Mouse (Mus musculus) forebrain, embryonic 16.5 days (tissue): ENCODE measurements around the gene Elmo1. TPM values are rescaled to one million over a fixed set of nuclear protein-coding genes. Genes with fewer than 3 reads are reported as not detected.

Source experiments
- ATAC-seq: fragments of 200-750 bp; cut with Nextera tagmentation; 2 replicates; pipeline ENCODE4 v1.8.0; 2017; ENCODE audit warnings: mild to moderate bottlenecking, moderate library complexity
- H3K27ac ChIP-seq: fragments of 300-500 bp; sonication (generic); 2 replicates; pipeline ENCODE4 v1.5.1; 2014; ENCODE audit warnings: low read length, control low read depth
- H3K27me3 ChIP-seq: fragments of 300-500 bp; sonication (generic); replicated peaks from 2 replicates; pipeline ENCODE4 v1.6.1; 2014; ENCODE audit warnings: low read length; ENCODE audit not compliant: control insufficient read depth, insufficient read depth
- H3K36me3 ChIP-seq: fragments of 300-500 bp; sonication (generic); 2 replicates; pipeline ENCODE4 v1.6.1; 2014; ENCODE audit not compliant: control insufficient read depth, insufficient read depth
- H3K4me1 ChIP-seq: fragments of 300-500 bp; sonication (generic); replicated peaks from 2 replicates; pipeline ENCODE4 v1.6.1; 2014; ENCODE audit warnings: low read length; ENCODE audit not compliant: control insufficient read depth, insufficient read depth
- H3K4me2 ChIP-seq: fragments of 300-500 bp; sonication (generic); 2 replicates; pipeline ENCODE4 v1.6.1; 2014; ENCODE audit warnings: mild to moderate bottlenecking, low read length, control low read depth
- H3K4me3 ChIP-seq: fragments of 300-500 bp; sonication (generic); replicated peaks from 2 replicates; pipeline ENCODE4 v1.5.1; 2014; ENCODE audit warnings: mild to moderate bottlenecking, low read length, control low read depth
- H3K9ac ChIP-seq: fragments of 300-500 bp; sonication (generic); replicated peaks from 2 replicates; pipeline ENCODE4 v1.6.1; 2014; ENCODE audit warnings: low read depth, low read length, control low read depth
- H3K9me3 ChIP-seq: fragments of 300-500 bp; sonication (generic); 2 replicates; pipeline ENCODE4 v1.6.1; 2016; ENCODE audit warnings: low read length; ENCODE audit not compliant: control insufficient read depth
- WGBS: fragments of 180-500 bp; shearing (Covaris S2); extraction: QIAGEN DNeasy Blood & Tissue Kit; methylation state at CpG from one replicate; pipeline ENCODE4 v1.1.7; 2014; 5-methylcytosine and 5-hydroxymethylcytosine counted together
- polyA plus RNA-seq: library from polyadenylated mRNA; unstranded; fragments of >200 nt; fragmentation: Nextera tagmentation; extraction: Ambion mirVana; gene quantifications from 2 replicates; pipeline ENCODE4 v1.2.1, GENCODE M21; 2015

The Elmo1 gene
- polyA plus RNA-seq, 1 experiment from 2014 or later, result 42.4 TPM

DNA sequence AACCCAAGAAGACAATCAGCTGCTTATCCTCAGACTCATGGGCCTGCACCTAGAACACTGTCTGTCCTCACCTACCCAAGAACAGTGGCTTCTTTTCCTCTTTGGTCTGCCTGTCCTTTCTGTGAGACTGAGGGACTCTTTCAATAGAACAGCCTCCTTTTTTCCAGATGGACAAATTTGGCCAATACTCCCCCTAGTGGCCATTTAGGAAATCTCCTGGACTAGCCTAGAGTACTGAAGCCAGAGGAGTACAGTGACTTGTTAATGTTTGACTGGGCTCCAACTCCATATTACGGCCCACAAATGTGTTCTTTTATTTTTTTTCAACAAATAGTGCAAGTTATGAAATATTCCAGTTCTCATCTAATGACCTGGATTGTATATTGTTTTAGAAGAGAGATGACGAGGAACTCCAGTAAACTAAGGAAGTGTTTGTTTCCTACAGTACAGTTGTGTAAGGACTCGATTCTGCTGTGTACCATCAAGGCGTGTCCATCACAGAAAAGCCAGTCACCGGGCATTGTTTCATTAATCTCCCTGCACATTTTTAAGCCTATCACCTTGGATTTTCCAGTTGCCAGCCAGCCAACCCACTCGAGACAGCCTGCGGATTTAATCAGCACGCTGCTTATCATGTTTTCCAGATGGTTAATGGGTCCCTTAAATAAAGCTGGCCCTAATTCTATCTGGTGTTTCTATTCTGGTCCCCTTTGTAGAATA is 399.5 kb downstream of the Elmo1 start:
- Histone ChIP-seq H3K27me3 (no peaks in the 10 kb centered on the region), H3K9ac (no peak overlapping the region), H3K4me1 (peaks cover 3% of the 10 kb centered on the region; the same call in 1 of the 2 replicates), H3K27ac (no peak overlapping the region), H3K36me3 (no peaks in the 10 kb centered on the region), H3K4me3 (no peak overlapping the region), H3K9me3 (no peaks in the 10 kb centered on the region), H3K4me2 (no peak overlapping the region)
- ATAC-seq, result peak; percentile 65
- 72% methylated on average over 8 of the region's 8 CpGs for WGBS

DNA sequence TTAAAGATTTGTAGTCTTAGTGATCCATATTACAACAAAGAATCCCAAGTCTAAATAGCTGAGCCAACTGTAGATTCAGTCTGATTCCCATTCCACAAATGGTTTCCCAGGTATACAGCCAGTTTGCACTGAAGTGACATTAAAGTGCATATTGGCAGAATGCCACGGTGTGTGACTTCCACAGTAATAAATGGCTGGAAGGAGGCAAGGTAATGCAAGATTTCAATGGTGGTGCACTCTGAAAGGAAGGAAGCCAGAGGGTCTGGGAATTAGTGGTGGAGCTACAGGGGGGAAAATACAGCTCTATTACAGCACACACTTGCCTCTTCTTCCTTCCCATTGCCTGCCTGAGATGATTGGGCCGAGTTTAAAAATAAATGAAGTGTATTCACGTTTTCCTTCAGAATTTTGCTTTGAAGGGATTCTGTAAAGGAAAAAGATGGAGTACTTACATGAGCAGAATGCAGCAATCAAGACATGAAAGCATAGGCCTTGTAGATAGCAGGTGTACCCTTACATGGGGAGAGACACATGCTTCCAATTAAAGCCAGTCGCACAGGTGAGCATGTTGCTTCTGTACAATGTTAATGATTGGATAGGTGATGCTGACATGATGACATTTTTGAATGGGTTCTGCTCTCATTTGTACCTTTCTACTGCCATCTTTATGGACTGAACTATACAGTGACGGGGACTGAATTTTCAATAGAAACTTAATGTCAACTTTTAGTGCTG is 400.6 kb downstream of the Elmo1 start:
- Histone ChIP-seq H3K4me1 (peaks cover 3% of the 10 kb centered on the region; the same call in 1 of the 2 replicates), H3K4me3 (no peak overlapping the region), H3K4me2 (no peak overlapping the region), H3K9ac (no peak overlapping the region), H3K9me3 (no peaks in the 10 kb centered on the region), H3K27ac (no peak overlapping the region), H3K27me3 (no peaks in the 10 kb centered on the region), H3K36me3 (no peaks in the 10 kb centered on the region)
- ATAC-seq, result 0 out of 2 replicates have a peak, but pooled peaks have one; percentile 37
- WGBS, result 84% methylated on average over 5 of the region's 5 CpGs

DNA sequence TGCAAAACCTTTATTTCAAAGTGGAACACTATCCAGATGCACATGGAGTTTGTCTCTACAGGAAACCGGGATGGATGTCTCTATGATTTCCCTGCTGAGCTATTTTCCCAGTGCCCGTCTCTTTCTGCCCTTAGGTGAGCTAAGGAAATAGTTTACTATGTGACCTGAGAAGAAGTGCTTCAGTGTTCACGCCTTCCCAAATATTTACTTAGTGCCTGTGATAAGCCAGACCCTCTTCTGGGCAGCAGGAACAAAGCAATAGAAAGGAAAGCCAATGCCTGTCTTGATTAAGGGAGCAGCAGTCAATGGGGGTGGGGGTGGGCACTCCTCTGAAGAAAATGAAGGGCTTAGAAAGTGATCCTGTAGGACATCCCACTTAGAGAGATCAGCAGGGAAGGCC is 401.3 kb downstream of the Elmo1 start:
- no peak overlapping the region for H3K4me2 ChIP-seq
- H3K27me3 ChIP-seq, result no peaks in the 10 kb centered on the region
- ATAC-seq, result no peak
- peaks cover 3% of the 10 kb centered on the region; the same call in 1 of the 2 replicates for H3K4me1 ChIP-seq
- H3K4me3 ChIP-seq, result no peak overlapping the region
- H3K9ac ChIP-seq, result no peak overlapping the region
- WGBS, result 76% methylated on average over 3 of the region's 3 CpGs
- H3K9me3 ChIP-seq, result no peaks in the 10 kb centered on the region
- no peak overlapping the region for H3K27ac ChIP-seq
- no peaks in the 10 kb centered on the region for H3K36me3 ChIP-seq

DNA sequence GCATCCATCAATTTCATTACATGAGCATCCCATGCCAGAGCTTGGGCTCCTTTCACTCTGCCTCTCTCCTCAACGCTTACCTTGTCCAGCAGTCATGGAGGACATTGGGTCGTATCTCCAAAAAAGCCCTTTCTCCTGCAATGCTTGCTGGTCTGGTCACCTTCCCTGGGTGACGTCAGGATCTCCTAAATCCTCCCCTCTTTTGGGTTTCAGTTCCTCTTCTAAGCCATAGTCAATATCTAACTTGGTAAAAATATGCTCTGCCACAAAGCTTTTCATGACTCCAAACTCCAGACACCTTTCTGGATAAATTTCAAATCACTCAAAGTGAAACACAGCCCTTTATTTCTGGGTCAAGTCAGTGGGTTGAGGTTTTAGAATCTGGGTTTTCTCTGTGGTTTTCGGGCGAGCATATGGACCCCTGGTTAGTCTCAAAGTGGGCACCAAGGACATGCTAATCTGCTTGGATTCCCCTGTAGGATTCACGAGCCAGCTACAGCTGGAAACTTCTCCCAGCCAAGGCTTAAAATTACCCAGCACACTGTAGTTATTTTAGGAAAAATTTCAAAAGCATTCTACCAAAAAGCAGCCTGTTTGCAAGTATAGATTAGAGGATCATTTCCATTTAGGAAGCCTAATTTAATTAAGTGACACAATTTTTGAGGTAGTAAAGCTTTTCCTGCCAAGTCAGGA is 403.8 kb downstream of the Elmo1 start:
- H3K9me3 ChIP-seq, result no peaks in the 10 kb centered on the region
- no peaks in the 10 kb centered on the region for H3K27me3 ChIP-seq
- no peaks in the 10 kb centered on the region for H3K36me3 ChIP-seq
- peaks cover 3% of the 10 kb centered on the region; the same call in 1 of the 2 replicates for H3K4me1 ChIP-seq
- H3K9ac ChIP-seq, result no peak overlapping the region
- no peak overlapping the region for H3K4me3 ChIP-seq
- H3K4me2 ChIP-seq, result no peak overlapping the region
- no peak overlapping the region for H3K27ac ChIP-seq
- no peak for ATAC-seq
- 75% methylated on average over 6 of the region's 6 CpGs for WGBS

DNA sequence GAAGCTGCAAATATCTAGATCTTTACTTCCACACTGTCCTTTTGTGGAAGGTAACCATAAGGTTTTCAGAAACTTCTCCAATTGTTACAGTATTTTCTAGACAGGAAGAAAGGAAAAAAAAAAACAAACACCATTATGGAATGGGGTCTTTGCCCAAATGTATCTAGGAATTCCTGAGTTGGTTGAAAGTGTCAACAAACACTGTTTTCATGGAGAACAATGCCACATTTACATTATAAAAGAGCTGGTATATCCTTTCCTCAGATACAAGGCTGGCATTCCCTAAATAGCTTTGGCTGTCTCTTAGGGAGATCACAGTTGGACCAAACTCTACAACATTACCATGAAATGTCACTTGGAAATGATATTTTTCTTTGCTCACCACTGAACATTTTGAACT is 411.5 kb downstream of the Elmo1 start:
- Histone ChIP-seq H3K27ac (no peak overlapping the region), H3K27me3 (no peaks in the 10 kb centered on the region), H3K36me3 (no peaks in the 10 kb centered on the region), H3K4me3 (no peak overlapping the region), H3K9me3 (no peaks in the 10 kb centered on the region), H3K4me2 (no peak overlapping the region), H3K9ac (no peak overlapping the region), H3K4me1 (peaks cover 2% of the 10 kb centered on the region; the same call in 1 of the 2 replicates)
- no peak for ATAC-seq

DNA sequence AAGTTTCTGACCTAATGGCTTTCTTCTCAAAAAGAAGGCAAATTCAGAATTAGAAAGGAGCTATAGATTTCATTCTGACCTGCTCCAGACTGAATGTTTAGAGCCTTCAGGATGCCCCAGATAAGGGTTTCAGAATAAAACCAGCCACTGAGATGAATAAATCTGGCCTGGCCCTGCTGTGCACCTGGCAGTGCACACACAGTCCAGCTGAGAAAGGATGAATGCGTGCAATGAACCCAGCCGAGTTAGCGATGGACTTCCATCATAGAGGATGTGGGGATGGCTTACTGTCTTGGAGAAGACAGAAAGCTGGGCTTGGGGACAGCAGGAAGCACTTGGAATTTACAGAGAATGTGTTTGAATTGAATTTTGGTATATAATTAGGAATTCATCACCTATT is 413.0 kb downstream of the Elmo1 start:
- H3K27me3 ChIP-seq, result no peaks in the 10 kb centered on the region
- no peaks in the 10 kb centered on the region for H3K9me3 ChIP-seq
- H3K36me3 ChIP-seq, result no peaks in the 10 kb centered on the region
- peaks cover 3% of the 10 kb centered on the region; the same call in 1 of the 2 replicates for H3K4me1 ChIP-seq
- 61% methylated on average over 3 of the region's 3 CpGs for WGBS
- no peak overlapping the region for H3K4me2 ChIP-seq
- no peak overlapping the region for H3K4me3 ChIP-seq
- H3K9ac ChIP-seq, result no peak overlapping the region
- no peak overlapping the region for H3K27ac ChIP-seq
- no peak for ATAC-seq

DNA sequence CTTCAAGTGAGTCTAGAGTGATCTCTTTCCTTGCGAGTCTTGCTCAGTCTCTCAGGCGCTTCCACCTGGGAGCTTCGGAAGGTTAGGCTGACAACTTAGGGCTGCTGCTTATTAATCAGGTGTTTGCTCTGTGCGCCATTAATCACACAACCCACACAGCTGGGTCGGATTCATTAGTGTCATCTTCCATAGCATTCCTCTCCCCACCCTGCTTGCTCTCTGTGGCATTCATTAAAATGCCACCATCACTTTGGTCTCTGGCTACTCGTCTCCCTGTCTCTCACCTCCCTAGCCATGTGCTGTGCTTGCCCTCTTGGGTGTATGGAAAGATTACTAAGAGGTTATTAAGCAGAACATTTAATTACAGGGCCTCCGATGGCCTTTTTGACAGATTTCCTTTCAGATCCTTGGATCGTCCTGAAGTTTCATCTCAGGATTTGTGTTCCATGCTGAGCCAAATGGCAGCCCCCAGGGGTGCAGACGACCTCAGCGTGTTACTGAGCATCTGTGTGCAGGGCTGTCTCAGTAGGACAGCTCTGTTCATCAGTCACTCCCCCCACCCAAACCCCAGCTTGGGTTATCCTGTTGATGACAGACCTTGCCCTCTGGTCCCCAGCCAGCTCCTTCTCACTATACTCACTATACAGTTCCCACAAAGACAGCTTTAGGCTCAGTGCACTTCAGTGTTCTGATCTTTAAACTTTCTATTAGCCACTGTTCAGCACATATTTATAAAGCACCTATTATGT is 417.2 kb downstream of the Elmo1 start:
- no peak overlapping the region for H3K9ac ChIP-seq
- ATAC-seq, result peak; percentile 57
- H3K4me2 ChIP-seq, result no peak overlapping the region
- 55% methylated on average over 10 of the region's 10 CpGs for WGBS
- no peaks in the 10 kb centered on the region for H3K9me3 ChIP-seq
- H3K4me1 ChIP-seq, result peaks cover 7% of the 10 kb centered on the region
- H3K27me3 ChIP-seq, result no peaks in the 10 kb centered on the region
- H3K36me3 ChIP-seq, result no peaks in the 10 kb centered on the region
- no peak overlapping the region for H3K4me3 ChIP-seq
- no peak overlapping the region for H3K27ac ChIP-seq

DNA sequence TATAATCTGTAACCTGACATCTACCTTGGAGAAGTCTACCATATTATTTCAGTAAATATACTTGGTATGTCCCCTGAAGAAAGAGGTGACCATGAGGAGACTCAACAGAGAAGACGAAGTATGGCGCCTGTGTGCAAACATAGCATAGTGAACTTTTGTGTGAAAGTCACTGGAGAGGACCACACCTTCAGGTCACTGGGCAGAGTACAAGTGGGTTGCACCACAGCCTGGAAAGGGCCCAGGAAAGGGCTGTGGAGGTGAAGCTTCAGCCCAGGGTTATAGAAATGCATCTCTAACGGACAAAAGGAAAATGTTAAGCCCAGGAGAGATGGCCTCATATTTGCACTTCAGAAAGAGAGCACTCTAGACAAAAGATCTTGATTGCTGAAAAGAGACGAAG is 420.6 kb downstream of the Elmo1 start:
- H3K4me1 ChIP-seq, result peaks cover 11% of the 10 kb centered on the region
- ATAC-seq, result no peak
- H3K4me3 ChIP-seq, result no peak overlapping the region
- no peaks in the 10 kb centered on the region for H3K36me3 ChIP-seq
- no peaks in the 10 kb centered on the region for H3K9me3 ChIP-seq
- H3K27ac ChIP-seq, result no peak overlapping the region
- H3K27me3 ChIP-seq, result no peaks in the 10 kb centered on the region
- H3K9ac ChIP-seq, result no peak overlapping the region
- 90% methylated on average over 4 of the region's 4 CpGs for WGBS
- H3K4me2 ChIP-seq, result no peak overlapping the region
